Mouse (Mus musculus) liver, embryonic 14 days (tissue): ENCODE results near the gene Shb. TPM values are rescaled to one million over a fixed set of nuclear protein-coding genes. Genes with fewer than 3 reads are reported as not detected.

Source experiments
- polyA plus RNA-seq: library from polyadenylated mRNA; depleted of rRNA; stranded (reverse); fragments of >200 nt; gene quantifications from 2 replicates; pipeline ENCODE4 v1.2.3, GENCODE M21; 2012; rRNA removed

Gene Shb
- polyA plus RNA-seq, result 7.5 and 8.8 TPM in 2 replicates

GRCm38 (mm10) chr4:45532375-45532774, at the start of gene Shb:
TSS of gene Shb (minus strand) at chr4:45532470.

GRCm38 (mm10) chr4:45408427-45409132, 123.7 kb downstream of the Shb start, which contains the start of gene Slc25a51:
TSS of gene Slc25a51 (minus strand) at chr4:45408766.

Other genes with a start within 250 kb of the Shb start
- 2.5 and 2.6 TPM in 2 replicates for gene Trmt10b, start 235.3 kb downstream of the Shb start, polyA plus RNA-seq
- 3.8 and 4.3 TPM in 2 replicates for gene Dcaf10, start 190.4 kb downstream of the Shb start, polyA plus RNA-seq
- 34.0 and 35.7 TPM in 2 replicates for gene Exosc3, start 189.7 kb downstream of the Shb start, polyA plus RNA-seq
- 49.7 and 61.8 TPM in 2 replicates for gene Slc25a51, start 123.7 kb downstream of the Shb start, polyA plus RNA-seq